Mouse (Mus musculus) adrenal gland (tissue): ENCODE measurements at regions not wholly inside any gene's neighbourhood (a gene's known extent, or its start where the extent isn't known, plus 50 kb on each side); places are given as distances from the start of the nearest gene placed in this dataset.

Experiments
- intact Hi-C: fragments of 180-260 bp; cut with DNase I; formaldehyde crosslinking; loops from one replicate; pipeline ENCODE4 v1.15.1; 2025

- intact Hi-C loops = no loop called here
Measured at GRCm38 (mm10) chr10:17196636-17197035, 526.4 kb upstream of the Cited2 start.

DNA sequence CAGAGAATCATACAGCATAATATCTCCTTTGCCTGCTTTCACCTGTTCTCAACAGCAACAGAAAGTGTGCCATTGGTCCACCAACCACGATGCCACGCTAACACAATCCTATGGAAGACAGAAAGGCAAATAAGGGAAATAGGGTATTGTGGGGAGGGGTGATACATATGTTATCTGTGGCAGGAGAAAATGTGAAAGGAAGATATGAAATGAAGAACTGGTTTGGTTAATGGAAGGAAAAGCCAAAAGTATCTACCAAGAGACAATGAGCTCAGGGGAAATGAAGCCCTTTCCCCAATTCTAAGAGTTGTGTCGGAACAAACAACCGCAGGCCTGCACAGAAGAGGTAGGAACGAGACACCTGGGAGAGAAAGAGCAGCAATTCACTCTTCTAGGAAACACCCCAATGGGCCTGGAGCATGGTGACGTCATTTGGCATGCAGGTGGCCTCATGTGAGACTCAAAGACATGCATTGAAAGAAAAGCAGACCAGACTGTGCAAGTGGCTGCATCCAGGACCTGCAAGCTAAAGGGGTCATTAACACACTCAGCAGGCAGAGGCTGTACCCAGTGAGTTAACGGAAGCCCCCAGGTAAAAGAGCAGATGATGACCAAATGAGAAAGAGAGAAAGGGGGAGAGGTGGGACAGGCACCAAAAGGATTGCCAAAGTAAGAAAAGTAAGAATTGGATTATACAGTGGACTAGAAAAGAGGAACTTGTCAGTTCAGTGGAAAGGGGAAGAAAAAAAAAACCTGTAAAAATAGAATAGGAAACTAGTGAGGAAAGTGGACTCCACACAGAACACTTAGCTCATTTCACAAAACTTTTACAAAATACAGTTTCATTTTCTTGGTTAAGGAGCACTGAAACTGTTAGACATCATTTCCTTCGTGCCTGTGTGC lies 522.2 kb upstream of the Cited2 start:
- intact Hi-C loops = no loop called here

DNA sequence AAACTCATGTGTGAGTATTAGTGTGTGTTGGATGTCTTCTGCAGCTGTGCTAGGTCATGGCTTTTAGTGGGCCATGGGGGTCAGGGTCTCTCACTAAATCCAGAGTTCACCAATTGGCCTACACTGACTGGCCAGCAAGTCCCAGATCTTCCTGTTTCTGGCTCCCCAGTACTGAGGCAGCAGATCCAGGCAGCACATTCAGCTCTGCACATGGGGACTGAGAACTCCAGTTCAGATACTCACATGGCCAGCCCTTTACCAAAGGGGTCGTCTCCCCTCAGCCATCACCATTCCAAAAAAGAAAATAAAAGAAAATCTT lies 521.6 kb upstream of the Cited2 start:
- intact Hi-C loops = no loop called here

GRCm38 (mm10) chr10:17202556-17203415 lies 520.2 kb upstream of the Cited2 start:
- intact Hi-C loops = no loop called here

- intact Hi-C loops = no loop called here
Measured at GRCm38 (mm10) chr10:17203416-17204110, 519.5 kb upstream of the Cited2 start.

GRCm38 (mm10) chr10:17204153-17204552 lies 518.9 kb upstream of the Cited2 start:
- intact Hi-C loops = no loop called here

GRCm38 (mm10) chr10:17212551-17213309 lies 510.3 kb upstream of the Cited2 start:
- intact Hi-C loops = no loop called here

DNA sequence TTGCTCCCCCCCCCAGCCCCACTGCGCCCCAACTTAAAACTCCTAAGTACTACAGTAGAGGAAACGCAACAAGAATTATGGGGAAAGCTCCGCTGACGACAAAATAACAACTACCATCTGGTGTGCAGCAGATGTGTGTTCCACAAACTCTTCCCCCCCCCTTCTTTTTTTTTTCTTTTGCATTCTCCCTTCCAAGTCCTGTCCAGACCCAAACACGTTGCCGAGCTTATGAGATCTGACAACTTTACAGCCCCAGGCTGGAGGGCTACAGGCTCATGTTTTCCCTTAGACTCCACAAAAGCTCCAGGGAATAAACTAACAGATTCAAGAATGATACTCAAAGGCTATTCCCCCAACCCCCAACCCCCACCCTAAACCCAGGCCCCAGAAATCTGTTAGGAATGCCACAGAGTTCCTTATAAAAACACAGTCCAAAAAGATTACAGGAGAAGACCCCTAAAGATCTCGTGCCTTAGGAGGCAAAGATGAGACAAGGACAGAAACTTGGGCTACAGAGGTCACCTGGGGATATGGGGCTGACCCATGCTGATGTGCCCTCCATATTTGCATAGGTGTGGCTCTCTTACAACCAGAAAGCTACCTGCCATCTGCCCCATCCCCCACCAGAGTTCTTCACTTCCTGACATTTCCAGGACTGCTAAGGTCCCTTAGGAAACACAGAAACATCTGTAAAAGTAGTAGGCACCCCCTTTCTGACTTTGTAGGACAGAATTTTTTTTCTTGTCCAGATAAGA lies 509.5 kb upstream of the Cited2 start:
- intact Hi-C loops = no loop called here

GRCm38 (mm10) chr10:17214065-17214440 lies 509.0 kb upstream of the Cited2 start:
- intact Hi-C loops = no loop called here

- intact Hi-C loops = loop anchor here (5.0 kb wide), 1 partner anchor 507 kb away; the partner anchor contains the start of gene Cited2
Measured at GRCm38 (mm10) chr10:17215029-17215428, 508.0 kb upstream of the Cited2 start.

- intact Hi-C loops = no loop called here
Measured at GRCm38 (mm10) chr10:17221495-17221894, 501.5 kb upstream of the Cited2 start.

DNA sequence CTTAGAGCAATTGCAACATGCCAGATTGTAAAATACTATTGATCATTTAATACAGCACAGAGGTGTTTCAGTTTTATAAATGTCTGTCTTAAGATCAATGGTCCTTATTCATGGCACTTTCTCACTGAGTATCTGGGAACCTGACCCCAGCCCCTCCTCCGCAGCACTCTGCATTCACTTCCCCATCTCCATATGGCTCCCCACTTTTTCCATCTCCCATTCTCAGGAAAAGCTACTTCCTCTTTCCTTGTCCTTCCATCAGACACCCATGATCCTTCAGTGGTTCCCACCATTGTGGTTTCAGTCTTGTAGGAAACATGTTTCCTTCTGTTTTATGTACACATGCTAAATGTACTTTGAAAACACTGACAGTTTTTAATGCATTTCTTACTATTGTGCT lies 497.3 kb upstream of the Cited2 start:
- intact Hi-C loops = no loop called here

- intact Hi-C loops = no loop called here
Measured at GRCm38 (mm10) chr10:17230040-17230818, 492.8 kb upstream of the Cited2 start.

GRCm38 (mm10) chr10:17235955-17236650 lies 486.9 kb upstream of the Cited2 start:
- intact Hi-C loops = no loop called here

DNA sequence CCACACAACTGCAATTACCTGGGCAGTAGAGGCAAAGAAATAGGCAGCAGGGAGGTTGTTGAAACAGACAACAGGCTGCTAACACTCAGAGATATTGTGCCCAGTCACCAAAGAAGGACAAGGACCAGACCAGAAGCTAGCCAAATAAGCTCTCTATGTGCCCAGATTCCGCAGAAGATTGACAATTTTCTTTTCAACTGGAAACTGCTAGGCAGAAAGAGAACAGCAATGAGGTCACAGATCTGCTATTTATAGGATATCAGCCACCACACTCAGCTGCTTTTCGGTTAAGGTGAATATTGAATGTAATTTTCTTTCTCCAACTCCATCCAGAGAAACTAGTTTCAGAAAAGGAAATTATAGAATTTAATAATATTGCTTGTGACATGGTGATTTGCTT lies 486.3 kb upstream of the Cited2 start:
- intact Hi-C loops = no loop called here

GRCm38 (mm10) chr10:17237463-17237862 lies 485.6 kb upstream of the Cited2 start:
- intact Hi-C loops = no loop called here

GRCm38 (mm10) chr10:17237918-17238850 lies 484.8 kb upstream of the Cited2 start:
- intact Hi-C loops = no loop called here

DNA sequence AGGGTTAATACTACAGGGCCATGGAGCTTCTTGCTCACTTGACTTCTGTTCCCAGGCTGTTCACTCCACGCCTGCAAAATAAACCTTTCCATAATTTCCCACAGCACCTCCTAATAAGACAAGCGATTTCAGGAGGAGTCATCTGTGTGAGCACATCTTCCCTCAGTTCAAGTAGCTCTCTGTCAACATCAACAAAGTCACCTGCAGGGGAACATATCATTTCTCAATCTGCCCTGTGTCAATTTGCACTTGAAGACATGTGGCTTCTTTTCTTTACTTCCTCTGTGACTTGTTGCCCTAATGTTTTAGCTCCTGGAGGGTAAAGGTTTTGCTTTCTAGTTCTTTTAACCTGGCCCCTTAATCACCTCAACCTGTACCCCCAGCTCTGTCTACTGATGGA lies 474.7 kb upstream of the Cited2 start:
- intact Hi-C loops = no loop called here
